Mouse (Mus musculus): ENCODE data around the gene Dab2ip.

- TF ChIP-seq CTCF (IDR thresholded peaks at IDR 0.05; ENCODE audit: control insufficient read depth, insufficient read depth, insufficient replicate concordance, low read depth, low read length) (no peak), POLR2A (IDR thresholded peaks at IDR 0.05; ENCODE audit: control insufficient read depth, low read depth, low read length) (no peak)
These were observed 218.9 kb downstream of the Dab2ip start for GRCm38 (mm10) chr2:35776935-35777334.

Data from testis, adult 2 months (tissue).